Mouse (Mus musculus): Measurements from ENCODE around the gene Nom1. TPM values are rescaled to one million over a fixed set of nuclear protein-coding genes. Genes with fewer than 3 reads are reported as not detected.

The Nom1 gene
- total RNA-seq, 1 experiment, result 30.1 TPM

DNA sequence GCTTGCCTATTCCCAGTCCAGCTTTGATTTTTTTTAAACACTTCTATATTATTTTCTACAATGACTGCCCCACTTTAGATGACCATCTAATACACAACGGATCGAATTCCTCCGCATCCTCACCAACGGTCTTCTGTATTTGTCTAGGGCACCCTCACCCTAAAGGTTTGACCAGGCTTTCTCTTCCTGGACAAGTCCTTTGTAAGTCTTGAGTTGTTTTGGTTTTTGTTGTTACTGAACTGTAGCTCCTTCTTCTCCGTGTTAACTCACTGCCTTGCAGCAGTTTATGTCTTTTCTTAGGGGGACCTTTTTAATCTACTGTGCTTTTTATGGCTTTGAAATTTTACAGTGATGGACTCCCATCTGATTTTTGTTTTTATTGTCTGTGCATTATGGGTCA, 35.8 kb downstream of the Nom1 start:
- in situ Hi-C loops (cut with MboI; ENCODE audit: low sequenced_read_pairs in 2 of 2, unreplicated experiment in 2 of 2), result loop anchor here in 1 of 2 experiments (10.0 kb wide), 2 partner anchors 1005 to 1305 kb away; partner anchors contain the start of genes En2 and Shh
- Histone ChIP-seq H3K4me3 (ENCODE audit: insufficient read depth in 1 of 2, low read depth in 1 of 2, low read length in 2 of 2, poor library complexity in 1 of 2, severe bottlenecking in 1 of 2) (no peak overlapping the region), H3K4me1 (ENCODE audit: control insufficient read depth in 2 of 2, insufficient read depth in 2 of 2, low read length in 2 of 2, poor library complexity in 1 of 2) (peaks cover 0 to 5% of the 10 kb centered on the region in 2 experiments; a peak in 1 of 4 replicates), H3K9me3 (ENCODE audit: control insufficient read depth, insufficient read depth, low read depth, low read length) (no peaks in the 10 kb centered on the region), H3K9ac (ENCODE audit: insufficient read depth, low read depth, low read length, poor library complexity, severe bottlenecking) (no peak overlapping the region), H3K27ac (ENCODE audit: insufficient read depth, low read depth, low read length, poor library complexity, severe bottlenecking) (no peak overlapping the region), H3K36me3 (ENCODE audit: control insufficient read depth, insufficient read depth, low read length, poor library complexity, severe bottlenecking) (no peaks in the 10 kb centered on the region)
- no peak for DNase-seq (ENCODE audit: low read depth, low spot score)
- no peak for TF ChIP-seq HCFC1 (IDR thresholded peaks at IDR 0.05; ENCODE audit: borderline replicate concordance, insufficient read depth, low read length)
- no peak for TF ChIP-seq ZC3H11A (IDR thresholded peaks at IDR 0.05; ENCODE audit: borderline replicate concordance, low read depth, low read length)
- no peak for TF ChIP-seq ZNF384 (IDR thresholded peaks at IDR 0.05; ENCODE audit: low read depth, low read length)
- no peak for TF ChIP-seq CHD2 (IDR thresholded peaks at IDR 0.05; ENCODE audit: low read depth, low read length)
- no peak for TF ChIP-seq MAFK (IDR thresholded peaks at IDR 0.05; ENCODE audit: insufficient read depth, low read depth, low read length)

- no peak overlapping the region for H3K27ac ChIP-seq (ENCODE audit: insufficient read depth, low read depth, low read length, poor library complexity, severe bottlenecking)
- DNase-seq (ENCODE audit: low read depth, low spot score), result no peak
- no peak overlapping the region for H3K4me3 ChIP-seq (ENCODE audit: insufficient read depth in 1 of 2, low read depth in 1 of 2, low read length in 2 of 2, poor library complexity in 1 of 2, severe bottlenecking in 1 of 2)
- H3K9me3 ChIP-seq (ENCODE audit: control insufficient read depth, insufficient read depth, low read depth, low read length), result no peaks in the 10 kb centered on the region
- H3K9ac ChIP-seq (ENCODE audit: insufficient read depth, low read depth, low read length, poor library complexity, severe bottlenecking), result no peak overlapping the region
- in situ Hi-C loops (cut with MboI; ENCODE audit: low sequenced_read_pairs in 2 of 2, unreplicated experiment in 2 of 2), result loop anchor here in 1 of 2 experiments (10.0 kb wide), 2 partner anchors 1006 to 1306 kb away; partner anchors contain the start of genes En2 and Shh
- peaks cover 0 to 5% of the 10 kb centered on the region in 2 experiments; a peak in 1 of 4 replicates for H3K4me1 ChIP-seq (ENCODE audit: control insufficient read depth in 2 of 2, insufficient read depth in 2 of 2, low read length in 2 of 2, poor library complexity in 1 of 2)
- no peak for TF ChIP-seq HCFC1 (IDR thresholded peaks at IDR 0.05; ENCODE audit: borderline replicate concordance, insufficient read depth, low read length)
- TF ChIP-seq CHD2 (IDR thresholded peaks at IDR 0.05; ENCODE audit: low read depth, low read length), result no peak
- no peak for TF ChIP-seq ZC3H11A (IDR thresholded peaks at IDR 0.05; ENCODE audit: borderline replicate concordance, low read depth, low read length)
- no peak for TF ChIP-seq MAFK (IDR thresholded peaks at IDR 0.05; ENCODE audit: insufficient read depth, low read depth, low read length)
- no peaks in the 10 kb centered on the region for H3K36me3 ChIP-seq (ENCODE audit: control insufficient read depth, insufficient read depth, low read length, poor library complexity, severe bottlenecking)
Observed at GRCm38 (mm10) chr5:29470851-29471394, 36.5 kb downstream of the Nom1 start.

GRCm38 (mm10) chr5:29471396-29471795, 36.9 kb downstream of the Nom1 start:
- no peak overlapping the region for H3K9ac ChIP-seq (ENCODE audit: insufficient read depth, low read depth, low read length, poor library complexity, severe bottlenecking)
- no peaks in the 10 kb centered on the region for H3K36me3 ChIP-seq (ENCODE audit: control insufficient read depth, insufficient read depth, low read length, poor library complexity, severe bottlenecking)
- no peaks in the 10 kb centered on the region for H3K9me3 ChIP-seq (ENCODE audit: control insufficient read depth, insufficient read depth, low read depth, low read length)
- H3K27ac ChIP-seq (ENCODE audit: insufficient read depth, low read depth, low read length, poor library complexity, severe bottlenecking), result no peak overlapping the region
- in situ Hi-C loops (cut with MboI; ENCODE audit: low sequenced_read_pairs in 2 of 2, unreplicated experiment in 2 of 2), result loop anchor here in 1 of 2 experiments (10.0 kb wide), 2 partner anchors 1007 to 1307 kb away; partner anchors contain the start of genes En2 and Shh
- no peak overlapping the region for H3K4me3 ChIP-seq (ENCODE audit: insufficient read depth in 1 of 2, low read depth in 1 of 2, low read length in 2 of 2, poor library complexity in 1 of 2, severe bottlenecking in 1 of 2)
- H3K4me1 ChIP-seq (ENCODE audit: control insufficient read depth in 2 of 2, insufficient read depth in 2 of 2, low read length in 2 of 2, poor library complexity in 1 of 2), result peaks cover 0 to 5% of the 10 kb centered on the region in 2 experiments; a peak in 1 of 4 replicates
- TF ChIP-seq CHD2 (IDR thresholded peaks at IDR 0.05; ENCODE audit: low read depth, low read length), result no peak
- TF ChIP-seq MAFK (IDR thresholded peaks at IDR 0.05; ENCODE audit: insufficient read depth, low read depth, low read length), result no peak
- TF ChIP-seq HCFC1 (IDR thresholded peaks at IDR 0.05; ENCODE audit: borderline replicate concordance, insufficient read depth, low read length), result no peak
- no peak for TF ChIP-seq ZNF384 (IDR thresholded peaks at IDR 0.05; ENCODE audit: low read depth, low read length)
- TF ChIP-seq ZC3H11A (IDR thresholded peaks at IDR 0.05; ENCODE audit: borderline replicate concordance, low read depth, low read length), result no peak
- DNase-seq (ENCODE audit: low read depth, low spot score), result no peak

- no peak overlapping the region for H3K27ac ChIP-seq (ENCODE audit: insufficient read depth, low read depth, low read length, poor library complexity, severe bottlenecking)
- H3K4me3 ChIP-seq (ENCODE audit: insufficient read depth in 1 of 2, low read depth in 1 of 2, low read length in 2 of 2, poor library complexity in 1 of 2, severe bottlenecking in 1 of 2), result no peak overlapping the region
- in situ Hi-C loops (cut with MboI; ENCODE audit: low sequenced_read_pairs in 2 of 2, unreplicated experiment in 2 of 2), result loop anchor here in 1 of 2 experiments (10.0 kb wide), 2 partner anchors 1007 to 1307 kb away; partner anchors contain the start of genes En2 and Shh
Observed at GRCm38 (mm10) chr5:29471855-29472665, 37.6 kb downstream of the Nom1 start.

More at GRCm38 (mm10) chr5:29471855-29472665, 37.6 kb downstream of the Nom1 start:
- no peak for DNase-seq (ENCODE audit: low read depth, low spot score)
- H3K4me1 ChIP-seq (ENCODE audit: control insufficient read depth in 2 of 2, insufficient read depth in 2 of 2, low read length in 2 of 2, poor library complexity in 1 of 2), result peaks cover 0 to 5% of the 10 kb centered on the region in 2 experiments; a peak in 1 of 4 replicates
- no peaks in the 10 kb centered on the region for H3K9me3 ChIP-seq (ENCODE audit: control insufficient read depth, insufficient read depth, low read depth, low read length)
- no peak overlapping the region for H3K9ac ChIP-seq (ENCODE audit: insufficient read depth, low read depth, low read length, poor library complexity, severe bottlenecking)
- H3K36me3 ChIP-seq (ENCODE audit: control insufficient read depth, insufficient read depth, low read length, poor library complexity, severe bottlenecking), result no peaks in the 10 kb centered on the region
- no peak for TF ChIP-seq CHD2 (IDR thresholded peaks at IDR 0.05; ENCODE audit: low read depth, low read length)
- TF ChIP-seq MAFK (IDR thresholded peaks at IDR 0.05; ENCODE audit: insufficient read depth, low read depth, low read length), result no peak
- no peak for TF ChIP-seq HCFC1 (IDR thresholded peaks at IDR 0.05; ENCODE audit: borderline replicate concordance, insufficient read depth, low read length)
- no peak for TF ChIP-seq ZC3H11A (IDR thresholded peaks at IDR 0.05; ENCODE audit: borderline replicate concordance, low read depth, low read length)
- no peak for TF ChIP-seq ZNF384 (IDR thresholded peaks at IDR 0.05; ENCODE audit: low read depth, low read length)
